Mouse (Mus musculus) megakaryocyte, embryonic 14.5 days (primary cell): ENCODE results near the gene Tulp1. TPM values are rescaled to one million over a fixed set of nuclear protein-coding genes. Genes with fewer than 3 reads are reported as not detected.

ENCODE experiments used
- H3K27me3 ChIP-seq: replicated peaks from 2 replicates; pipeline ENCODE3; 2012; ENCODE audit warnings: inconsistent platforms
- H3K36me3 ChIP-seq: replicated peaks from 2 replicates; pipeline ENCODE3; 2012; ENCODE audit warnings: low read length, inconsistent platforms, mixed read lengths
- H3K4me1 ChIP-seq: 2 replicates; pipeline ENCODE4 v1.6.1; 2012; ENCODE audit warnings: inconsistent platforms
- H3K4me3 ChIP-seq: replicated peaks from 2 replicates; pipeline ENCODE3; 2012; ENCODE audit warnings: moderate library complexity, mild to moderate bottlenecking, inconsistent platforms
- H3K9me3 ChIP-seq: 2 replicates; pipeline ENCODE4 v1.6.1; 2012; ENCODE audit warnings: inconsistent platforms
- FLI1 ChIP-seq: IDR thresholded peaks from 2 replicates; pipeline ENCODE4 v1.6.1; 2012; ENCODE audit warnings: low read length, inconsistent platforms, mixed read lengths
- GATA1 ChIP-seq: IDR thresholded peaks from 3 replicates; pipeline ENCODE4 v1.6.1; 2012; ENCODE audit warnings: mixed read lengths, low read length, inconsistent platforms, borderline replicate concordance
- polyA plus RNA-seq: library from polyadenylated mRNA; stranded (reverse); fragments of >175 nt; gene quantifications from 2 replicates; pipeline ENCODE4 v1.2.3, GENCODE M21; 2012; ENCODE audit warnings: low replicate concordance; ENCODE audit not compliant: insufficient read depth

Gene Tulp1
- polyA plus RNA-seq, 1 experiment: 2.7 TPM

DNA sequence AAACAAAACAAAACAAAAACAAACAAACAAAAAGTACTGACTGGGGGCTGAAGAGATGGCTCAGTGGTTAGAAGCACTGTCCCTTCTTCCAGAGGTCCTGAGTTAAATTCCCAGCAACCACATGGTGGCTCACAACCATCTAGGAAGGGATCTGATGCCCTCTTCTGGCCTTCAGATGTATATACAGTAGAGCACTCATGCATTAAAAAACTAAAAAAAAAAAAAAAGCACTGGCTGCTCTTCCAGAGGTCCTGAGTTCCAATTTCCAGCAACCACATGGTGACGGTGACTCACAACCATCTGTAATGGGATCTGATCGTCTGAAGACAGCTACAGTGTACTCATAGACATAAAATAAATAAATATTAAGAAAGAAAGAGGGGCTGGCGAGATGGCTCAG is 54.2 kb downstream of the Tulp1 start:
- no peak for TF ChIP-seq FLI1
- no peak for TF ChIP-seq GATA1
- Histone ChIP-seq H3K36me3 (peaks cover 9% of the 10 kb centered on the region), H3K4me3 (no peak overlapping the region), H3K9me3 (no peaks in the 10 kb centered on the region), H3K27me3 (no peaks in the 10 kb centered on the region), H3K4me1 (peaks cover 62% of the 10 kb centered on the region)

DNA sequence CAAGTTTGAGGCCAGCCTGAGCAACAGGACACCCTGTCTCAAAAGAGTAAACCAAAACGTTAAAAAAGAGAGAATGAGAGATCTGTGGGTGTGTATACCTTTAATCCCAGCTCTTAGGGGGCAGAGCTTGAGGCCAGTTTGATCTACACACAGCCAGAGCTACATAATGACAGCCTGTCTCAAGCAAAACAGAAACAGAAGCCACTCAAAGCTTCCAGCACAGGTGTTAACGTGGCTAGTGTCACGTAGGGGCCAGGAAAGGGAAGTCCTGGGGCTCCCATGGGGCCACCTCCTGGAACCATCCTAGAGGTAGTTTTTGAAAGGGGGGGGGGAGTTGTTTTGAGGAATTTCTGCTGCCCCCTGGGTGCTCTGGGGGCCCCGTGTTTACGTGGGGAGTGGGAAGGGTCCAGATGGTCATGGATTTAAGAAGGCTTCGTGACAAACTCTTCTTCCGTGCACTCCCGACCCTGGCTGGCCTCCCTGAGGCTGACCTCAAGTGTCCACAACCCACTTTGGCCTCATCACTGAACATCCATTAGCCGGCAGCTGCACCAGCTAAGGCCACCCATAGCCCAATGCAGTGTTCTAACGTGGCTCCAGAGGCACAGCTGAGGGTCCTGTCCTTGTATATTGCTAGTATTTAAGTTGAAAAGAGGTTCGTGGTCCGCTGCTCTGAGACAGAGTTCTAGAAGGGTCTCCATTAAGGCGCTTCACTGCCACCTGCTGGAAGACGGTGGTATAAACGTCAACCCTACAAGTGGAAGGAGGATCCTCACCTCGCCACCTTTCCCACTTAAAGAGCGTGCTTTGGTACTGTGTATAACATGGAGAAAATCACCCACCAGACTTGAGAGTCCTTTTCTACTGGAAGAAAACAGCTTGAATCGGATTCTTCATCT is 56.5 kb downstream of the Tulp1 start:
- Histone ChIP-seq H3K4me1 (peaks cover 54% of the 10 kb centered on the region), H3K4me3 (peak overlapping the region; percentile 90), H3K36me3 (peaks cover 8% of the 10 kb centered on the region), H3K27me3 (no peaks in the 10 kb centered on the region), H3K9me3 (peaks cover 12% of the 10 kb centered on the region)
- TF ChIP-seq FLI1 (no peak), GATA1 (no peak)

DNA sequence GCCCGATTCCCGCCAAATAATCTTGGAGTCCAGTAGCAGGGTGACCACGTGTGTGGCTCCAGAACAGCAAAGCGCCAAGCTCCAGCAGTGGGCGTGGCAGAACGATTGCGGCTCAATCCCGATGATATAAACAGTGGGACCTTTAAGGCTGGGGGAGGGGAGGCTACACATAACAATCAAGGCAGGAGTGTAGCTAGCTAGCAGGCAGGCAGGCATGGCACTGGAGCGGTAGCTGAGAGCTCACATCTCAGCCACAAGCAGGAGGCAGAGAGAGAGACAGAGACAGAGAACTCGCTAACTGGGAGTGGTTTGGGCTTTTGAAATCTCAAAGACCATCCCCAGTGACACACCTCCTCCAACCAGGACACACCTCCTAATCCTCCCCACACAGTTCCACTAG is 59.9 kb downstream of the Tulp1 start:
- Histone ChIP-seq H3K36me3 (peaks cover 40% of the 10 kb centered on the region), H3K27me3 (no peaks in the 10 kb centered on the region), H3K4me1 (peaks cover 44% of the 10 kb centered on the region), H3K4me3 (no peak overlapping the region), H3K9me3 (peaks cover 12% of the 10 kb centered on the region)
- TF ChIP-seq GATA1 (no peak), FLI1 (no peak)

Other genes with a start within 250 kb of the Tulp1 start
- 0.54 TPM in 1 of 2 replicates, not detected in the other for gene Scube3, start 223.1 kb downstream of the Tulp1 start, polyA plus RNA-seq
- gene Zfp523, start 188.1 kb downstream of the Tulp1 start, polyA plus RNA-seq: 45.0 and 64.1 TPM in 2 replicates
- gene Def6, start 157.4 kb downstream of the Tulp1 start, polyA plus RNA-seq: 90.3 and 202 TPM in 2 replicates
- gene Ppard, start 132.5 kb downstream of the Tulp1 start, polyA plus RNA-seq: 132 and 226 TPM in 2 replicates
- 33.1 and 40.3 TPM in 2 replicates for gene Fance, start 51.7 kb downstream of the Tulp1 start, polyA plus RNA-seq
- 4,291 and 7,093 TPM in 2 replicates for gene Rpl10a, start 36.8 kb downstream of the Tulp1 start, polyA plus RNA-seq
- 0.26 TPM in 1 of 2 replicates, not detected in the other for gene Tead3, start 14.4 kb downstream of the Tulp1 start, polyA plus RNA-seq
- gene Fkbp5, start 152.3 kb upstream of the Tulp1 start, polyA plus RNA-seq: 8.7 and 25.1 TPM in 2 replicates
- not detected in 2 replicates for gene Armc12, start 165.6 kb upstream of the Tulp1 start, polyA plus RNA-seq
- gene Clpsl2, start 184.2 kb upstream of the Tulp1 start, polyA plus RNA-seq: not detected in 2 replicates
- not detected in 2 replicates for gene Clps, start 195.5 kb upstream of the Tulp1 start, polyA plus RNA-seq
- gene Lhfpl5, start 210.4 kb upstream of the Tulp1 start, polyA plus RNA-seq: not detected in 2 replicates